Mouse (Mus musculus): ENCODE measurements around the gene Hdac1. TPM values are rescaled to one million over a fixed set of nuclear protein-coding genes. Genes with fewer than 3 reads are reported as not detected.
"Not testable (repeated sequence)": the region's sequence is repeated elsewhere in the genome, so short reads cannot be mapped to it uniquely, and the experiment has no call there.

The Hdac1 gene
- polyA plus RNA-seq, 1 experiment from 2014 or later = 278 TPM

- H3K4me2 ChIP-seq; H3K4me1 ChIP-seq (replicated peaks); H3K27me3 ChIP-seq; H3K9me3 ChIP-seq; ATAC-seq (ENCODE audit: insufficient number of reproducible peaks, insufficient read depth, low FRiP score, low TSS enrichment, low read depth); H3K4me3 ChIP-seq (replicated peaks); H3K27ac ChIP-seq; H3K9ac ChIP-seq (replicated peaks): not testable (repeated sequence)
- WGBS = 94% methylated on average over 6 of the region's 6 CpGs
- H3K36me3 ChIP-seq = peaks cover 91% of the 10 kb centered on the region
Measured at GRCm38 (mm10) chr4:129528901-129529300, 13.6 kb downstream of the Hdac1 start.

- Histone ChIP-seq H3K27ac (no peak overlapping the region), H3K4me1 (replicated peaks) (no peaks in the 10 kb centered on the region), H3K4me2 (no peak overlapping the region), H3K27me3 (no peaks in the 10 kb centered on the region), H3K4me3 (replicated peaks) (no peak overlapping the region), H3K9ac (replicated peaks) (no peak overlapping the region), H3K36me3 (peaks cover 93% of the 10 kb centered on the region), H3K9me3 (no peaks in the 10 kb centered on the region)
- no peak for ATAC-seq (ENCODE audit: insufficient number of reproducible peaks, insufficient read depth, low FRiP score, low TSS enrichment, low read depth)
- WGBS = 92% methylated on average over 3 of the region's 3 CpGs
Measured at GRCm38 (mm10) chr4:129525889-129526288, 16.6 kb downstream of the Hdac1 start.

GRCm38 (mm10) chr4:129525338-129525737 is 17.2 kb downstream of the Hdac1 start:
- no peak for ATAC-seq (ENCODE audit: insufficient number of reproducible peaks, insufficient read depth, low FRiP score, low TSS enrichment, low read depth)
- peaks cover 93% of the 10 kb centered on the region for H3K36me3 ChIP-seq
- 95% methylated on average over 5 of the region's 5 CpGs for WGBS

GRCm38 (mm10) chr4:129518519-129518918 is 24.0 kb downstream of the Hdac1 start:
- Histone ChIP-seq H3K4me2 (no peak overlapping the region), H3K9ac (replicated peaks) (no peak overlapping the region), H3K27ac (no peak overlapping the region), H3K4me1 (replicated peaks) (peaks cover 19% of the 10 kb centered on the region), H3K4me3 (replicated peaks) (no peak overlapping the region), H3K9me3 (no peaks in the 10 kb centered on the region), H3K36me3 (peaks cover 89% of the 10 kb centered on the region), H3K27me3 (no peaks in the 10 kb centered on the region)
- ATAC-seq (ENCODE audit: insufficient number of reproducible peaks, insufficient read depth, low FRiP score, low TSS enrichment, low read depth) = no peak
- WGBS = 90% methylated on average over 8 of the region's 8 CpGs

More at GRCm38 (mm10) chr4:129525338-129525737, 17.2 kb downstream of the Hdac1 start:
- no peak overlapping the region for H3K9ac ChIP-seq (replicated peaks)
- H3K4me2 ChIP-seq = no peak overlapping the region
- H3K27ac ChIP-seq = no peak overlapping the region
- no peaks in the 10 kb centered on the region for H3K27me3 ChIP-seq
- no peaks in the 10 kb centered on the region for H3K9me3 ChIP-seq
- H3K4me3 ChIP-seq (replicated peaks) = no peak overlapping the region
- no peaks in the 10 kb centered on the region for H3K4me1 ChIP-seq (replicated peaks)

GRCm38 (mm10) chr4:129516925-129517324 is 25.6 kb downstream of the Hdac1 start:
- no peak for ATAC-seq (ENCODE audit: insufficient number of reproducible peaks, insufficient read depth, low FRiP score, low TSS enrichment, low read depth)
- H3K4me1 ChIP-seq (replicated peaks) = peaks cover 30% of the 10 kb centered on the region
- peak overlapping the region; percentile 56; the same call in 1 of the 2 replicates for H3K27ac ChIP-seq
- peaks cover 73% of the 10 kb centered on the region for H3K36me3 ChIP-seq
- 42% methylated on average over 2 of the region's 2 CpGs for WGBS
- H3K9me3 ChIP-seq = no peaks in the 10 kb centered on the region
- no peaks in the 10 kb centered on the region for H3K27me3 ChIP-seq
- H3K9ac ChIP-seq (replicated peaks) = no peak overlapping the region
- H3K4me3 ChIP-seq (replicated peaks) = no peak overlapping the region
- 0 out of 2 replicates have a peak overlapping the region, but pooled peaks have one; percentile 13 for H3K4me2 ChIP-seq

- Histone ChIP-seq H3K4me3 (replicated peaks) (peak overlapping the region; percentile 100), H3K27ac (peak overlapping the region; percentile 98), H3K36me3 (peaks cover 48% of the 10 kb centered on the region), H3K9ac (replicated peaks) (peak overlapping the region; percentile 100), H3K9me3 (no peaks in the 10 kb centered on the region), H3K4me1 (replicated peaks) (peaks cover 43% of the 10 kb centered on the region), H3K4me2 (peak overlapping the region; percentile 94), H3K27me3 (no peaks in the 10 kb centered on the region)
- under 1% methylated on average over 34 of the region's 35 CpGs for WGBS
- ATAC-seq (ENCODE audit: insufficient number of reproducible peaks, insufficient read depth, low FRiP score, low TSS enrichment, low read depth) = peak; percentile 7; the same call in 1 of the 2 replicates
Measured at GRCm38 (mm10) chr4:129514300-129514898, 28.1 kb downstream of the Hdac1 start.

GRCm38 (mm10) chr4:129513891-129514290 is 28.6 kb downstream of the Hdac1 start:
- peak overlapping the region; percentile 100 for H3K9ac ChIP-seq (replicated peaks)
- no peaks in the 10 kb centered on the region for H3K27me3 ChIP-seq
- peak overlapping the region; percentile 100 for H3K4me3 ChIP-seq (replicated peaks)
- H3K4me1 ChIP-seq (replicated peaks) = peaks cover 45% of the 10 kb centered on the region
- H3K9me3 ChIP-seq = no peaks in the 10 kb centered on the region
- peak overlapping the region; percentile 94 for H3K4me2 ChIP-seq
- H3K36me3 ChIP-seq = peaks cover 42% of the 10 kb centered on the region
- ATAC-seq (ENCODE audit: insufficient number of reproducible peaks, insufficient read depth, low FRiP score, low TSS enrichment, low read depth) = 0 out of 2 replicates have a peak, but pooled peaks have one; percentile 14
- WGBS = 0% methylated on average over 29 of the region's 57 CpGs
- peak overlapping the region; percentile 98 for H3K27ac ChIP-seq

- 7% methylated on average over 35 of the region's 47 CpGs for WGBS
- H3K9ac ChIP-seq (replicated peaks) = peak within 1 kb of the TSS; percentile 100
- peak within 1 kb of the TSS; percentile 94 for H3K4me2 ChIP-seq
- H3K27me3 ChIP-seq = no peaks in the 10 kb centered on the region
- H3K36me3 ChIP-seq = peaks cover 36% of the 10 kb centered on the region
- ATAC-seq (ENCODE audit: insufficient number of reproducible peaks, insufficient read depth, low FRiP score, low TSS enrichment, low read depth) = peak; percentile 86
- H3K9me3 ChIP-seq = no peaks in the 10 kb centered on the region
- peak within 1 kb of the TSS; percentile 100 for H3K4me3 ChIP-seq (replicated peaks)
- peaks cover 47% of the 10 kb centered on the region for H3K4me1 ChIP-seq (replicated peaks)
- peak within 1 kb of the TSS; percentile 98 for H3K27ac ChIP-seq
Measured at GRCm38 (mm10) chr4:129513086-129513767, 29.3 kb downstream of the Hdac1 start, which contains the start of gene Marcksl1. TSS of gene Marcksl1 (plus strand) at chr4:129513581.

GRCm38 (mm10) chr4:129511413-129512096 is 31.0 kb downstream of the Hdac1 start:
- H3K27ac ChIP-seq = peak overlapping the region; percentile 56; the same call in 1 of the 2 replicates
- H3K4me3 ChIP-seq (replicated peaks) = no peak overlapping the region
- peaks cover 43% of the 10 kb centered on the region for H3K4me1 ChIP-seq (replicated peaks)

GRCm38 (mm10) chr4:129510723-129511412 is 31.6 kb downstream of the Hdac1 start:
- Histone ChIP-seq H3K27ac (peak overlapping the region; percentile 56), H3K4me3 (replicated peaks) (no peak overlapping the region)
- WGBS = 65% methylated on average over 6 of the region's 6 CpGs

More at GRCm38 (mm10) chr4:129511413-129512096, 31.0 kb downstream of the Hdac1 start:
- no peaks in the 10 kb centered on the region for H3K9me3 ChIP-seq
- H3K4me2 ChIP-seq = 0 out of 2 replicates have a peak overlapping the region, but pooled peaks have one; percentile 5
- 64% methylated on average over 6 of the region's 6 CpGs for WGBS
- H3K27me3 ChIP-seq = no peaks in the 10 kb centered on the region
- peaks cover 19% of the 10 kb centered on the region for H3K36me3 ChIP-seq
- ATAC-seq (ENCODE audit: insufficient number of reproducible peaks, insufficient read depth, low FRiP score, low TSS enrichment, low read depth) = no peak
- no peak overlapping the region; the same call in 1 of the 2 replicates for H3K9ac ChIP-seq (replicated peaks)

More at GRCm38 (mm10) chr4:129510723-129511412, 31.6 kb downstream of the Hdac1 start:
- Histone ChIP-seq H3K36me3 (peaks cover 13% of the 10 kb centered on the region), H3K4me1 (replicated peaks) (peaks cover 38% of the 10 kb centered on the region), H3K27me3 (no peaks in the 10 kb centered on the region), H3K4me2 (no peak overlapping the region), H3K9ac (replicated peaks) (no peak overlapping the region), H3K9me3 (no peaks in the 10 kb centered on the region)
- no peak for ATAC-seq (ENCODE audit: insufficient number of reproducible peaks, insufficient read depth, low FRiP score, low TSS enrichment, low read depth)
